Comparison of ENCODE assay signal across 9 mouse cellular contexts in the genomic region with DNA sequence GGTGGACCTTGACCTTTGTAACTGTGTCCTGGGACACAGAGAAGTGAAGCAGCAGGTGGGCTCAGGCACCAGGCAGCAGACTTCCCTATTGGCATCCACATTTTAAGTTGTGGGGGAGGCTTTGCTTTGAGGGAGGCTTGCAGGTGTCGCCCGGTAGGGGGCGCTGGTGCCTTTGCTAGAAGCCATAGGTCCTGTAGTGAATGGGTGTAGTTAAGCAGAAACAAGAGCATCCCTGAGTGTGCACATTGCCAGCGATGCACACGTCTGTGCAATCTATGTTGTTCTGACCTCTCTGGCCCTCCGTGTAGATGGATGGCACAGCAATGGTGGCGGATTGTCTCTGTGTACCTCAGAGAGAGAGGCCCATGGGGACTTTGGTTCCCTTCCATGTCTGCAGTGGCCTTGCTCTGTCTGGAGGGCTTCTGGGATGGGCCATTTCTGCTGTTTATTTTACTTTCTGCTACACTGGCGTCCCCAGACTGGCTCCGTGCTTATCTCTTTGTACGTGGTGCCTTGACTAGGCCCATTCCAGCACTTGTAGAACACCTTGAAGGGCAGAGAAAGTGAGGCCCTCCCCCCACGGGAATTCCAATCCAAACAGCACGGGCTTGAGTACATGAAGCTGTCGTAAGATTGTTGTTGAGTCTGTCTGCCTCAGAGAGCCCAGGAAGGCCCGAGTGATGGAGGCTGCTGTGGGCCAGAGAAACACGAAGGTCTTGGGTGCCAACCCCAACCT.
DNase-seq lines count a peak whose midpoint lies in the region; ATAC-seq lines count a peak whose summit lies in the region.
"Had no signal": no experiment of that assay in that cellular context is flagged by ENCODE, and none has a peak within 500 bp of the region (broad histone marks: within the 10 kb centered on the region; RNA-seq: fewer than 3 reads in every experiment).

No protein-coding gene starts in this region.

- H3K4me1 ChIP-seq in forebrain, embryonic 16.5 days (replicated peaks; ENCODE audit: control insufficient read depth, insufficient read depth, low read length): no peaks in the 10 kb centered on the region
- peaks cover 3% of the 10 kb centered on the region; the same call in 1 of the 2 replicates for H3K4me1 ChIP-seq in hindbrain, embryonic 10.5 days (replicated peaks)

- H3K27me3 ChIP-seq in forebrain, embryonic 16.5 days (replicated peaks; ENCODE audit: control insufficient read depth, insufficient read depth, low read length): no peaks in the 10 kb centered on the region
- no peaks in the 10 kb centered on the region for H3K27me3 ChIP-seq in hindbrain, embryonic 10.5 days (ENCODE audit: insufficient read depth, poor library complexity, severe bottlenecking)

- ATAC-seq in forebrain, embryonic 16.5 days: peak; percentile 80

- no peaks in the 10 kb centered on the region for H3K9me3 ChIP-seq in forebrain, embryonic 16.5 days (ENCODE audit: control insufficient read depth, low read length)
- no peaks in the 10 kb centered on the region for H3K9me3 ChIP-seq in hindbrain, embryonic 10.5 days

- WGBS in forebrain, embryonic 16.5 days: 51% methylated on average over 15 of the region's 15 CpGs
- 49% methylated on average over 15 of the region's 15 CpGs for WGBS in hindbrain, embryonic 10.5 days

- 0 out of 2 replicates have a peak, but pooled peaks cover 5% of the 10 kb centered on the region for H3K36me3 ChIP-seq in forebrain, embryonic 16.5 days (ENCODE audit: control insufficient read depth, insufficient read depth)
- peaks cover 76% of the 10 kb centered on the region for H3K36me3 ChIP-seq in hindbrain, embryonic 10.5 days

- peak; percentile 82 for DNase-seq in MN1 (ENCODE audit: low spot score)
- peak; percentile 73 for DNase-seq in cerebellum, adult 11-12 months
- DNase-seq in hindbrain, embryonic 10.5 days (ENCODE audit: low spot score): peak; percentile 81
- DNase-seq in layer of hippocampus, adult 9-11 months: peak; percentile 78
- DNase-seq in lung, postnatal 25 days (ENCODE audit: low spot score): peak; percentile 87
- DNase-seq in right cerebral cortex, adult 18-20 months: peak; percentile 76
- peak; percentile 53 for DNase-seq in urinary bladder, postnatal 10 days (ENCODE audit: low spot score)

- no peak overlapping the region for H3K4me3 ChIP-seq in forebrain, embryonic 16.5 days (replicated peaks; ENCODE audit: low read length)
- H3K4me3 ChIP-seq in hindbrain, embryonic 10.5 days: no peak overlapping the region
- H3K4me3 ChIP-seq: myocyte had no signal

- H3K4me2 ChIP-seq in forebrain, embryonic 16.5 days (ENCODE audit: low read length): no peak overlapping the region

- H3K27ac ChIP-seq in forebrain, embryonic 16.5 days (ENCODE audit: low read length): no peak overlapping the region
- H3K27ac ChIP-seq in hindbrain, embryonic 10.5 days: peak overlapping the region; percentile 30; the same call in 1 of the 2 replicates

- H3K9ac ChIP-seq in forebrain, embryonic 16.5 days (replicated peaks; ENCODE audit: low read depth, low read length): 0 out of 2 replicates have a peak overlapping the region, but pooled peaks have one; percentile 34
